Mouse (Mus musculus) liver, embryonic 11.5 days (tissue): ENCODE data around the gene Tubb3. TPM values are rescaled to one million over a fixed set of nuclear protein-coding genes. Genes with fewer than 3 reads are reported as not detected.
"Not testable (repeated sequence)": the region's sequence is repeated elsewhere in the genome, so short reads cannot be mapped to it uniquely, and the experiment has no call there.

Experiments used
- ATAC-seq: fragments of 200-750 bp; cut with Nextera tagmentation; replicated peaks from 2 replicates; pipeline ENCODE4 v1.8.0; 2017; ENCODE audit warnings: moderate number of reproducible peaks, mild to moderate bottlenecking, moderate TSS enrichment, moderate library complexity; ENCODE audit not compliant: low FRiP score
- DNase-seq: peaks from one replicate; pipeline ENCODE4 v3.0.0-alpha.2; 2017; ENCODE audit warnings: low spot score
- H3K27ac ChIP-seq: fragments of 300-500 bp; sonication (generic); 2 replicates; pipeline ENCODE4 v1.5.1; 2014; ENCODE audit warnings: mild to moderate bottlenecking, low read depth, low read length, control low read depth
- H3K27me3 ChIP-seq: fragments of 300-500 bp; sonication (generic); replicated peaks from 2 replicates; pipeline ENCODE4 v1.6.1; 2014; ENCODE audit warnings: low read length, mixed read lengths; ENCODE audit not compliant: control insufficient read depth, insufficient read depth
- H3K36me3 ChIP-seq: fragments of 300-500 bp; sonication (generic); 2 replicates; pipeline ENCODE4 v1.6.1; 2014; ENCODE audit warnings: mild to moderate bottlenecking, low read length, moderate library complexity, mixed read lengths; ENCODE audit not compliant: control insufficient read depth, insufficient read depth
- H3K4me1 ChIP-seq: fragments of 300-500 bp; sonication (generic); replicated peaks from 2 replicates; pipeline ENCODE4 v1.6.1; 2014; ENCODE audit warnings: low read length, mixed read lengths; ENCODE audit not compliant: control insufficient read depth, insufficient read depth
- H3K4me2 ChIP-seq: fragments of 300-500 bp; sonication (generic); 2 replicates; pipeline ENCODE4 v1.6.1; 2014; ENCODE audit warnings: mild to moderate bottlenecking, control low read depth, moderate library complexity
- H3K4me3 ChIP-seq: fragments of 300-500 bp; sonication (generic); 2 replicates; pipeline ENCODE4 v1.5.1; 2014; ENCODE audit warnings: low read depth, low read length, control low read depth
- H3K9ac ChIP-seq: fragments of 300-500 bp; sonication (generic); 2 replicates; pipeline ENCODE4 v1.6.1; 2014; ENCODE audit warnings: low read depth, low read length, control low read depth
- H3K9me3 ChIP-seq: fragments of 300-500 bp; sonication (generic); 2 replicates; pipeline ENCODE4 v1.6.1; 2016; ENCODE audit warnings: low read length, inconsistent platforms, mixed read lengths; ENCODE audit not compliant: control insufficient read depth
- WGBS: fragments of 180-500 bp; shearing (Covaris S2); extraction: QIAGEN DNeasy Blood & Tissue Kit; methylation state at CpG from one replicate; pipeline ENCODE4 v1.1.7; 2014; 5-methylcytosine and 5-hydroxymethylcytosine counted together
- polyA plus RNA-seq: library from polyadenylated mRNA; unstranded; fragments of >200 nt; fragmentation: Nextera tagmentation; extraction: Ambion mirVana; gene quantifications from 2 replicates; pipeline ENCODE4 v1.2.1, GENCODE M21; 2014

Gene Tubb3
- polyA plus RNA-seq, 1 experiment from 2014 or later: 6.0 TPM

GRCm38 (mm10) chr8:123432381-123432780, 21.2 kb downstream of the Tubb3 start:
- Histone ChIP-seq H3K9me3 (peaks cover 45% of the 10 kb centered on the region), H3K4me2 (no peak overlapping the region), H3K36me3 (no peaks in the 10 kb centered on the region; the same call in 1 of the 2 replicates), H3K4me3 (no peak overlapping the region), H3K4me1 (no peaks in the 10 kb centered on the region), H3K27ac (no peak overlapping the region), H3K9ac (no peak overlapping the region), H3K27me3 (no peaks in the 10 kb centered on the region)
- ATAC-seq: no peak
- 95% methylated on average over 16 of the region's 16 CpGs for WGBS
- DNase-seq: no peak

- not testable (repeated sequence) for H3K4me2 ChIP-seq, H3K4me3 ChIP-seq, H3K27me3 ChIP-seq, H3K27ac ChIP-seq, H3K9ac ChIP-seq, H3K4me1 ChIP-seq, DNase-seq, H3K36me3 ChIP-seq, ATAC-seq
- peaks cover 34% of the 10 kb centered on the region for H3K9me3 ChIP-seq
- WGBS: 96% methylated on average over 46 of the region's 47 CpGs
Measured at GRCm38 (mm10) chr8:123433241-123433974, 22.2 kb downstream of the Tubb3 start.

GRCm38 (mm10) chr8:123441788-123442187, 30.6 kb downstream of the Tubb3 start:
- WGBS: 57% methylated on average over 2 of the region's 2 CpGs
- Histone ChIP-seq H3K9me3 (no peaks in the 10 kb centered on the region), H3K27ac (no peak overlapping the region), H3K4me1 (peaks cover 7% of the 10 kb centered on the region), H3K4me3 (no peak overlapping the region), H3K9ac (no peak overlapping the region), H3K36me3 (no peaks in the 10 kb centered on the region), H3K4me2 (no peak overlapping the region), H3K27me3 (no peaks in the 10 kb centered on the region)
- DNase-seq (no peak), ATAC-seq (no peak)

GRCm38 (mm10) chr8:123442351-123442750, 31.1 kb downstream of the Tubb3 start:
- H3K4me1 ChIP-seq: peaks cover 9% of the 10 kb centered on the region
- H3K4me3 ChIP-seq: peak overlapping the region; percentile 72
- 80% methylated on average over 5 of the region's 5 CpGs for WGBS
- H3K27ac ChIP-seq: no peak overlapping the region
- DNase-seq (no peak), ATAC-seq (no peak)
- no peaks in the 10 kb centered on the region for H3K27me3 ChIP-seq
- H3K4me2 ChIP-seq: peak overlapping the region; percentile 81
- H3K9ac ChIP-seq: peak overlapping the region; percentile 88; the same call in 1 of the 2 replicates
- H3K36me3 ChIP-seq: no peaks in the 10 kb centered on the region
- H3K9me3 ChIP-seq: no peaks in the 10 kb centered on the region

- Histone ChIP-seq H3K27ac (peak overlapping the region; percentile 43), H3K4me2 (peak overlapping the region; percentile 81), H3K9me3 (no peaks in the 10 kb centered on the region), H3K4me1 (peaks cover 9% of the 10 kb centered on the region), H3K27me3 (no peaks in the 10 kb centered on the region), H3K36me3 (no peaks in the 10 kb centered on the region), H3K4me3 (peak overlapping the region; percentile 72), H3K9ac (peak overlapping the region; percentile 88)
- DNase-seq (peak; percentile 96), ATAC-seq (peak; percentile 96)
- WGBS: 1% methylated on average over 41 of the region's 41 CpGs
Measured at GRCm38 (mm10) chr8:123442871-123443575, 31.8 kb downstream of the Tubb3 start.

GRCm38 (mm10) chr8:123443576-123443921, 32.3 kb downstream of the Tubb3 start:
- Histone ChIP-seq H3K4me1 (peaks cover 9% of the 10 kb centered on the region), H3K9me3 (no peaks in the 10 kb centered on the region), H3K27me3 (no peaks in the 10 kb centered on the region), H3K4me2 (peak overlapping the region; percentile 81), H3K4me3 (peak overlapping the region; percentile 72), H3K27ac (0 out of 2 replicates have a peak overlapping the region, but pooled peaks have one; percentile 43), H3K9ac (peak overlapping the region; percentile 88), H3K36me3 (no peaks in the 10 kb centered on the region)
- DNase-seq (no peak), ATAC-seq (no peak)
- WGBS: 24% methylated on average over 4 of the region's 4 CpGs

- Histone ChIP-seq H3K4me1 (peaks cover 9% of the 10 kb centered on the region), H3K4me3 (peak overlapping the region; percentile 72; the same call in 1 of the 2 replicates), H3K27ac (no peak overlapping the region), H3K36me3 (no peaks in the 10 kb centered on the region), H3K27me3 (no peaks in the 10 kb centered on the region), H3K9ac (no peak overlapping the region), H3K4me2 (peak overlapping the region; percentile 81), H3K9me3 (no peaks in the 10 kb centered on the region)
- DNase-seq: no peak
- no peak for ATAC-seq
- 60% methylated on average over 6 of the region's 6 CpGs for WGBS
Measured at GRCm38 (mm10) chr8:123444131-123444530, 32.9 kb downstream of the Tubb3 start.

GRCm38 (mm10) chr8:123445981-123446380, 34.8 kb downstream of the Tubb3 start:
- no peak for ATAC-seq
- peaks cover 3% of the 10 kb centered on the region; the same call in 1 of the 2 replicates for H3K36me3 ChIP-seq
- H3K4me3 ChIP-seq: no peak overlapping the region
- DNase-seq: no peak
- no peak overlapping the region for H3K9ac ChIP-seq
- H3K4me1 ChIP-seq: peaks cover 16% of the 10 kb centered on the region
- H3K9me3 ChIP-seq: no peaks in the 10 kb centered on the region
- H3K4me2 ChIP-seq: no peak overlapping the region
- H3K27me3 ChIP-seq: no peaks in the 10 kb centered on the region
- WGBS: 84% methylated on average over 10 of the region's 10 CpGs
- no peak overlapping the region for H3K27ac ChIP-seq
